ENCODE assay signal across 16 mouse cellular contexts in genomic region chr17:30245308-30245706, GRCm38 (mm10).
A peak's percentile ranks its signal among the peaks of the same experiment; 100 is the strongest.
DNase-seq lines count a peak whose midpoint lies in the region; ATAC-seq and TF ChIP-seq lines count a peak whose summit lies in the region.
"Had no signal": no experiment of that assay in that cellular context is flagged by ENCODE, and none has a peak within 500 bp of the region (broad histone marks: within the 10 kb centered on the region; RNA-seq: fewer than 3 reads in every experiment).

No protein-coding gene starts in this region.

- no peak overlapping the region for H3K4me3 ChIP-seq in kidney, postnatal 0 days (replicated peaks; ENCODE audit: low read depth, low read length)
- no peak overlapping the region for H3K4me3 ChIP-seq in heart, embryonic 13.5 days
- H3K4me3 ChIP-seq in intestine, embryonic 16.5 days (ENCODE audit: low read length) = no peak overlapping the region
- no peak overlapping the region for H3K4me3 ChIP-seq in forebrain, embryonic 13.5 days
- H3K4me3 ChIP-seq: erythroblast, embryonic 14.5 days; neural tube, embryonic 12.5 days had no signal

- no peak overlapping the region for H3K9ac ChIP-seq in kidney, postnatal 0 days (ENCODE audit: low read depth, low read length)
- H3K9ac ChIP-seq in heart, embryonic 13.5 days = 0 out of 2 replicates have a peak overlapping the region, but pooled peaks have one; percentile 12
- H3K9ac ChIP-seq in intestine, embryonic 16.5 days (ENCODE audit: low read depth, low read length) = no peak overlapping the region
- no peak overlapping the region for H3K9ac ChIP-seq in forebrain, embryonic 13.5 days
- H3K9ac ChIP-seq: liver, postnatal 0 days; neural tube, embryonic 12.5 days had no signal

- no peak overlapping the region for H3K27ac ChIP-seq in kidney, postnatal 0 days
- H3K27ac ChIP-seq in heart, embryonic 13.5 days (replicated peaks) = peak overlapping the region; percentile 77
- 0 out of 2 replicates have a peak overlapping the region, but pooled peaks have one; percentile 18 for H3K27ac ChIP-seq in intestine, embryonic 16.5 days (ENCODE audit: low read length)
- H3K27ac ChIP-seq in forebrain, embryonic 13.5 days = no peak overlapping the region
- H3K27ac ChIP-seq: neural tube, embryonic 12.5 days had no signal

- H3K27me3 ChIP-seq in kidney, postnatal 0 days (ENCODE audit: insufficient read depth, low read length) = no peaks in the 10 kb centered on the region
- H3K27me3 ChIP-seq in heart, embryonic 13.5 days (replicated peaks) = no peaks in the 10 kb centered on the region
- no peaks in the 10 kb centered on the region for H3K27me3 ChIP-seq in intestine, embryonic 16.5 days (replicated peaks; ENCODE audit: control insufficient read depth, insufficient read depth, low read length)
- H3K27me3 ChIP-seq in forebrain, embryonic 13.5 days = peaks cover 3% of the 10 kb centered on the region; the same call in 1 of the 2 replicates
- H3K27me3 ChIP-seq: neural tube, embryonic 12.5 days had no signal

- H3K9me3 ChIP-seq in kidney, postnatal 0 days (replicated peaks; ENCODE audit: low read length) = no peaks in the 10 kb centered on the region
- no peaks in the 10 kb centered on the region for H3K9me3 ChIP-seq in heart, embryonic 13.5 days
- no peaks in the 10 kb centered on the region for H3K9me3 ChIP-seq in intestine, embryonic 16.5 days (ENCODE audit: control insufficient read depth, low read length)
- no peaks in the 10 kb centered on the region for H3K9me3 ChIP-seq in forebrain, embryonic 13.5 days (replicated peaks)
- H3K9me3 ChIP-seq: G1E; neural tube, embryonic 12.5 days had no signal

- H3K36me3 ChIP-seq in kidney, postnatal 0 days (ENCODE audit: insufficient read depth, low read length) = no peaks in the 10 kb centered on the region
- no peaks in the 10 kb centered on the region for H3K36me3 ChIP-seq in heart, embryonic 13.5 days
- H3K36me3 ChIP-seq in intestine, embryonic 16.5 days (ENCODE audit: control insufficient read depth, insufficient read depth, low read length) = no peaks in the 10 kb centered on the region
- no peaks in the 10 kb centered on the region for H3K36me3 ChIP-seq in forebrain, embryonic 13.5 days (ENCODE audit: poor library complexity, severe bottlenecking)
- H3K36me3 ChIP-seq: neural tube, embryonic 12.5 days had no signal

- DNase-seq in adrenal gland, adult 2 months = peak; percentile 54
- DNase-seq in adrenal gland, adult 8-10 months = no peak
- DNase-seq in kidney, postnatal 0 days (ENCODE audit: low spot score) = peak; percentile 59
- DNase-seq in kidney, postnatal 10 days = no peak
- no peak for DNase-seq in layer of hippocampus, adult 8-10 months (ENCODE audit: low spot score in 2 of 2)
- DNase-seq: cerebellum, adult 11 months; kidney, adult 2 months; liver, postnatal 0 days; right cerebral cortex, postnatal 25 days had no signal

- no peak overlapping the region for H3K4me2 ChIP-seq in kidney, postnatal 0 days (ENCODE audit: low read length)
- H3K4me2 ChIP-seq in heart, embryonic 13.5 days = no peak overlapping the region
- no peak overlapping the region for H3K4me2 ChIP-seq in intestine, embryonic 16.5 days (ENCODE audit: low read depth, low read length)
- no peak overlapping the region for H3K4me2 ChIP-seq in forebrain, embryonic 13.5 days
- H3K4me2 ChIP-seq: neural tube, embryonic 12.5 days had no signal

- no peak for TF ChIP-seq CTCF in kidney, postnatal 0 days (IDR thresholded peaks at IDR 0.05; ENCODE audit: low read depth)

- 0 out of 2 replicates have a peak, but pooled peaks have one; percentile 43 for ATAC-seq in kidney, postnatal 0 days (replicated peaks; ENCODE audit: low FRiP score, low read depth)
- no peak for ATAC-seq in heart, embryonic 13.5 days (ENCODE audit: extremely low read depth, insufficient number of reproducible peaks, low FRiP score, low TSS enrichment)
- ATAC-seq in intestine, embryonic 16.5 days = peak; percentile 45; the same call in 1 of the 2 replicates
- no peak for ATAC-seq in forebrain, embryonic 13.5 days
- ATAC-seq: activated CD4-positive, CD25-positive, alpha-beta regulatory T cell, adult 4 months; liver, postnatal 0 days had no signal

- 37% methylated on average over 10 of the region's 10 CpGs for WGBS in kidney, postnatal 0 days
- 66% methylated on average over 10 of the region's 10 CpGs for WGBS in heart, embryonic 13.5 days
- WGBS in intestine, embryonic 16.5 days = 54% methylated on average over 10 of the region's 10 CpGs
- WGBS in forebrain, embryonic 13.5 days = 69% methylated on average over 10 of the region's 10 CpGs

- H3K4me1 ChIP-seq in kidney, postnatal 0 days (replicated peaks; ENCODE audit: insufficient read depth, low read length) = peaks cover 13% of the 10 kb centered on the region; the same call in 1 of the 2 replicates
- H3K4me1 ChIP-seq in heart, embryonic 13.5 days = peaks cover 73% of the 10 kb centered on the region
- peaks cover 29% of the 10 kb centered on the region for H3K4me1 ChIP-seq in intestine, embryonic 16.5 days (ENCODE audit: control insufficient read depth, insufficient read depth, low read length)
- H3K4me1 ChIP-seq in forebrain, embryonic 13.5 days = peaks cover 52% of the 10 kb centered on the region

Comparison
In these comparisons a context has a peak if more than half of its experiments do, and no peak if none do; other contexts are left out.
1. DNase-seq: peak in adrenal gland, adult 2 months (single experiment) and kidney, postnatal 0 days (single experiment); none in adrenal gland, adult 8-10 months (single experiment), kidney, postnatal 10 days (single experiment) and layer of hippocampus, adult 8-10 months (0 of 2).
2. ATAC-seq: peak in kidney, postnatal 0 days (single experiment) and intestine, embryonic 16.5 days (single experiment); none in heart, embryonic 13.5 days (single experiment) and forebrain, embryonic 13.5 days (single experiment).
3. H3K27ac ChIP-seq: peak in heart, embryonic 13.5 days (single experiment) and intestine, embryonic 16.5 days (single experiment); none in kidney, postnatal 0 days (single experiment) and forebrain, embryonic 13.5 days (single experiment).